Mouse (Mus musculus) intestine, embryonic 15.5 days (tissue): Measurements from ENCODE around the gene Gm20388. TPM values are rescaled to one million over a fixed set of nuclear protein-coding genes. Genes with fewer than 3 reads are reported as not detected.

Experiments used
- ATAC-seq: fragments of 200-750 bp; cut with Nextera tagmentation; 2 replicates; pipeline ENCODE4 v1.8.0; 2017; ENCODE audit warnings: moderate TSS enrichment, moderate library complexity
- H3K27ac ChIP-seq: fragments of 300-500 bp; sonication (generic); 2 replicates; pipeline ENCODE4 v1.5.1; 2015; ENCODE audit warnings: mild to moderate bottlenecking, inconsistent platforms
- H3K27me3 ChIP-seq: fragments of 300-500 bp; sonication (generic); replicated peaks from 2 replicates; pipeline ENCODE4 v1.6.1; 2015; ENCODE audit warnings: inconsistent platforms
- H3K36me3 ChIP-seq: fragments of 300-500 bp; sonication (generic); 2 replicates; pipeline ENCODE4 v1.6.1; 2015; ENCODE audit warnings: inconsistent platforms
- H3K4me1 ChIP-seq: fragments of 300-500 bp; sonication (generic); replicated peaks from 2 replicates; pipeline ENCODE4 v1.6.1; 2015; ENCODE audit warnings: inconsistent platforms
- H3K4me2 ChIP-seq: fragments of 300-500 bp; sonication (generic); replicated peaks from 2 replicates; pipeline ENCODE4 v1.6.1; 2015; ENCODE audit warnings: mild to moderate bottlenecking, inconsistent platforms
- H3K4me3 ChIP-seq: fragments of 300-500 bp; sonication (generic); replicated peaks from 2 replicates; pipeline ENCODE4 v1.5.1; 2015; ENCODE audit warnings: inconsistent platforms
- H3K9ac ChIP-seq: fragments of 300-500 bp; sonication (generic); 2 replicates; pipeline ENCODE4 v1.6.1; 2015; ENCODE audit warnings: inconsistent platforms
- H3K9me3 ChIP-seq: fragments of 300-500 bp; sonication (generic); 2 replicates; pipeline ENCODE4 v1.6.1; 2016; ENCODE audit warnings: inconsistent platforms
- WGBS: fragments of 180-500 bp; shearing (Covaris S2); methylation state at CpG from one replicate; pipeline ENCODE4 v1.1.7; 2015; 5-methylcytosine and 5-hydroxymethylcytosine counted together
- polyA plus RNA-seq: library from polyadenylated mRNA; unstranded; fragments of >200 nt; fragmentation: Nextera tagmentation; extraction: Ambion mirVana; gene quantifications from 2 replicates; pipeline ENCODE4 v1.2.1, GENCODE M21; 2015

Gm20388 gene
- polyA plus RNA-seq, 1 experiment from 2014 or later: not detected

GRCm38 (mm10) chr8:123710335-123710734 lies 3799.7 kb downstream of the Gm20388 start:
- H3K4me1 ChIP-seq: peaks cover 19% of the 10 kb centered on the region
- no peak overlapping the region for H3K9ac ChIP-seq
- no peak overlapping the region for H3K4me3 ChIP-seq
- H3K27me3 ChIP-seq: no peaks in the 10 kb centered on the region
- H3K27ac ChIP-seq: no peak overlapping the region
- H3K36me3 ChIP-seq: no peaks in the 10 kb centered on the region
- no peaks in the 10 kb centered on the region for H3K9me3 ChIP-seq
- WGBS: 78% methylated on average over 5 of the region's 5 CpGs
- H3K4me2 ChIP-seq: no peak overlapping the region
- ATAC-seq: no peak

DNA sequence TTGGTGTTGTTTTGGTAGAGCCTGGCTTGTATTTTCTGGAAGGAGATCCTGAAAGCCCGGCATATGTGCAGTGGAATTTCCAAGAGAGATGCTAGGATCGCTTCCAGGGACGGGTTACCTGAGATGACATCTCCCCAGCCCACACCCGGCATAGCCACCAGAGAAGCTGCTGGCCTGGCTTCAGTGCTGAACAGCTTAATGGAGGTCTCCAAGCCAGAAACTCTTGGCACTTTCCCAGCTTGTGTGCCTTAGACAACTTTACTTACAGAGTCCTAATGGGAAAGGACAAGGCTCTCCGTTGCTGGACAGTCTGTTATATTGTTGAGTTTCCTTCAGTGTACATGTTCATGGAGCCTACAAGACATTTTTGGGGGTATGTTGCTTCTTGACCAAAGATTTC lies 3803.8 kb downstream of the Gm20388 start:
- no peak overlapping the region for H3K9ac ChIP-seq
- H3K4me2 ChIP-seq: no peak overlapping the region
- 92% methylated on average over 5 of the region's 5 CpGs for WGBS
- H3K27ac ChIP-seq: no peak overlapping the region
- no peak for ATAC-seq
- H3K27me3 ChIP-seq: no peaks in the 10 kb centered on the region
- H3K36me3 ChIP-seq: no peaks in the 10 kb centered on the region
- H3K4me1 ChIP-seq: peaks cover 36% of the 10 kb centered on the region
- no peaks in the 10 kb centered on the region for H3K9me3 ChIP-seq
- no peak overlapping the region for H3K4me3 ChIP-seq

- Histone ChIP-seq H3K27me3 (no peaks in the 10 kb centered on the region), H3K4me2 (no peak overlapping the region), H3K4me1 (peaks cover 30% of the 10 kb centered on the region), H3K36me3 (no peaks in the 10 kb centered on the region), H3K9me3 (no peaks in the 10 kb centered on the region), H3K27ac (peak overlapping the region; percentile 71), H3K4me3 (no peak overlapping the region), H3K9ac (0 out of 2 replicates have a peak overlapping the region, but pooled peaks have one; percentile 5)
- ATAC-seq: peak; percentile 59
- WGBS: 44% methylated on average over 13 of the region's 13 CpGs
These were observed 3805.4 kb downstream of the Gm20388 start for GRCm38 (mm10) chr8:123715916-123716592.

DNA sequence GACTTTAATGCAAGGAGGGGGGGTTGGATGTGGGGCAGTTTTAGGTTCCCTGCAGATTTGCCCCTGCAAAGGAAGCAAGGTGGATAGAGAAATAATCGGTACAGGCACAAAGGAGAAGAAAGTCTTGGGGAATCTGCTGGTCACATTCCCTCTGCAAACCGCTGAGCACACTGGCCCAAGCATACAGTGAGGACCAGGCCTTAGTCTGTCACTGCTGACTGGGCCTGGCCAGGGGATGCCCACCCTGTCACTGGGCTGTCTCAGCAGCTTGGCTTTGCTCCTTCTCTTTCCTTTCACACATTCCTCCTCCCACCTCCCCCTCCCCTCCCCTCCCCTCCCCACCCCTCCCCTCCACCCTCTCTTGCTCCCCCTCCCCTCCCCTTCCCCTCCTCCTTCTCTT lies 3806.5 kb downstream of the Gm20388 start:
- peaks cover 30% of the 10 kb centered on the region for H3K4me1 ChIP-seq
- no peaks in the 10 kb centered on the region for H3K9me3 ChIP-seq
- 0 out of 2 replicates have a peak overlapping the region, but pooled peaks have one; percentile 71 for H3K27ac ChIP-seq
- H3K9ac ChIP-seq: no peak overlapping the region
- no peaks in the 10 kb centered on the region for H3K27me3 ChIP-seq
- ATAC-seq: no peak
- no peaks in the 10 kb centered on the region for H3K36me3 ChIP-seq
- WGBS: 52% methylated on average over 2 of the region's 2 CpGs
- H3K4me3 ChIP-seq: no peak overlapping the region
- H3K4me2 ChIP-seq: no peak overlapping the region

DNA sequence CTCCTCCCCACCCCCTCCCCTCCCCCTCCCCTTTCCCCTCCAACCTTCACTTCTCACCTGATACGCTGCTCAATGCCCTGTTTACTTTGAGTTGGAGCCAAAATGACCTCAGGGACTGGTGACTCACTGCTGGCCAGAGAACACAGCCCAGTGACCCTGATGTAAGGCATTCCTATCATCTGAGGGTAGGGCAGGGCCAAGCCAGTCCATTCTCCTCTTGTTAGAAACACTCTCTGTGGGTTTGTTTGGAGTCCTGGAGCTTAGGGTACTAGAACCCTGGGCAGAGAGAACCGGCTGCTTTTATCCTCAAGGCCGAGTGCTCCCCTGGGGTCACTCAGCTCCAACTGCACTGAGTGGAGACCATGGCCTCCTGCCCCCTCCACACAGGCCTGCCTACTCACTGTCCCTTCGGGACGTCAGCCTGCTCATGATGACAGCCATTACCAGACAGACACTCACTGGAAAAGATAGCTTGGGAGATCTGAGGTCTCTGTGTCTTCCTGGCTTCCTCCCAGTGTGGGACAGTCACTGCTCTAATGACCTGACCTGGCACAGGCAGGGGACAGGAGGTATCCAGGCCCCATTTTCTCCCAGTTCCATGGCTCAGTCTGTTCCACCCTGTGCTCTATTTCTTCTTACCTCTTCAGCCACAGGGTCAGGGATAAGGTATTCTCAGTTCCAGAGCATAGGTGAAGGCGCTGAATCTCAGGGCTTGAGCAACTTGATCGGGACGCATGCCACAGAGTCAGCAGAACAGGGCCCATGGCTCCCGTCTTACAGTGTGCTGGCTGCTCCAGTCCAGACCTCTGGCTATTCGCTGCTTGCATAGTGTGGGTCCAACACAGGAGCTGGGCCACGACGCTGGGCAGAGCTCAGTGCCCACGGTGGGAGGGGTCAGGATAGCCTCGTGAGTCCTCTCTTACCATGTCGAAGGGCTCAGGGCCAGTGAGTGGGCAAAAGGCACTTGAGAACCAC lies 3807.2 kb downstream of the Gm20388 start:
- Histone ChIP-seq H3K4me1 (peaks cover 30% of the 10 kb centered on the region), H3K9ac (no peak overlapping the region), H3K27me3 (no peaks in the 10 kb centered on the region), H3K4me3 (no peak overlapping the region), H3K4me2 (no peak overlapping the region), H3K36me3 (no peaks in the 10 kb centered on the region), H3K27ac (peak overlapping the region; percentile 51), H3K9me3 (no peaks in the 10 kb centered on the region)
- WGBS: 73% methylated on average over 14 of the region's 15 CpGs
- peak; percentile 47 for ATAC-seq

DNA sequence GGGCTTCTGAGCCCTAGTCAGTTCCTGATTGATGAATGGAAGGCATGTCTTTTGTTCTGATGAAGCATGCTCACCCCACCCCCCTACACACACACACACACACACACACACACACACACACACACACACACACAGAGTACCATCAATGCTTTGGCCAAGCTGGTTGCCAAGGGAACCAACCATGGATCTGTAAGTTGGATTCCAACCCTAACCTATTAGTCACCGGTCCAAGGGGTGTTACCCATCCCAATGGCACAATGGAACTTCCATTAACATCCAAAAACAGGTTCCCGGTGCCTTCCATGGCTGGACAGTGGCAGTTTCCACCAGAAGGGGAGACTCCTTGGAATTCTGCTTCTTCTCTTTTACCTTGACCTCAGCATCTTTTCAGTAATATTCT lies 3808.1 kb downstream of the Gm20388 start:
- no peak overlapping the region for H3K4me3 ChIP-seq
- 90% methylated on average over 2 of the region's 2 CpGs for WGBS
- ATAC-seq: no peak

GRCm38 (mm10) chr8:123719280-123719679 lies 3808.6 kb downstream of the Gm20388 start:
- Histone ChIP-seq H3K4me2 (no peak overlapping the region), H3K9ac (no peak overlapping the region), H3K9me3 (no peaks in the 10 kb centered on the region), H3K4me3 (no peak overlapping the region), H3K4me1 (peaks cover 30% of the 10 kb centered on the region), H3K27ac (no peak overlapping the region), H3K36me3 (no peaks in the 10 kb centered on the region), H3K27me3 (no peaks in the 10 kb centered on the region)
- 74% methylated on average over 6 of the region's 6 CpGs for WGBS
- ATAC-seq: no peak

More for the DNA sequence above, 3808.1 kb downstream of the Gm20388 start:
- Histone ChIP-seq H3K9me3 (no peaks in the 10 kb centered on the region), H3K4me1 (peaks cover 30% of the 10 kb centered on the region), H3K27ac (no peak overlapping the region), H3K9ac (no peak overlapping the region), H3K27me3 (no peaks in the 10 kb centered on the region), H3K36me3 (no peaks in the 10 kb centered on the region), H3K4me2 (no peak overlapping the region)

DNA sequence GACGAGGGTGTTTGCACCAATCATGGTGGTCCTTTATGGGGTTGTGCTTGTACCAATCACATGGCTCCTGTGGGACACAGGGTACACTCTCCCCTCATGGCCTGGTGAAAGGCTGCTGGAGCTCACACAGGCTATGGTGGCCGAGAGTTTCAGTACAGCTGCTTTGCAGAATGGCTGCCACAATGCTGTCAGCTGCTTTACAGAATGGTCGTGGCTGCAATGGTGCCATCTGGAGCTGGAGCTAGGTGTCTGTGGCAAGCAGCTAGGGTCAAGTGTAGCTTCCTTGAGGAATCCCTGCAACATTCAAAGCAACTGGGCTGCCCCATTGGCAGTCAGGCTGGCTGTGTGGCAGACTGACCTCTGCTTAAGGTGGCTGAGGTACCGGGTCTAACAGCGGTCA lies 3809.2 kb downstream of the Gm20388 start:
- no peaks in the 10 kb centered on the region for H3K9me3 ChIP-seq
- WGBS: 63% methylated on average over 5 of the region's 5 CpGs
- H3K9ac ChIP-seq: no peak overlapping the region
- no peak for ATAC-seq
- H3K27me3 ChIP-seq: no peaks in the 10 kb centered on the region
- H3K4me1 ChIP-seq: peaks cover 30% of the 10 kb centered on the region
- H3K4me2 ChIP-seq: no peak overlapping the region
- H3K4me3 ChIP-seq: no peak overlapping the region
- H3K27ac ChIP-seq: peak overlapping the region; percentile 38; the same call in 1 of the 2 replicates
- no peaks in the 10 kb centered on the region for H3K36me3 ChIP-seq

DNA sequence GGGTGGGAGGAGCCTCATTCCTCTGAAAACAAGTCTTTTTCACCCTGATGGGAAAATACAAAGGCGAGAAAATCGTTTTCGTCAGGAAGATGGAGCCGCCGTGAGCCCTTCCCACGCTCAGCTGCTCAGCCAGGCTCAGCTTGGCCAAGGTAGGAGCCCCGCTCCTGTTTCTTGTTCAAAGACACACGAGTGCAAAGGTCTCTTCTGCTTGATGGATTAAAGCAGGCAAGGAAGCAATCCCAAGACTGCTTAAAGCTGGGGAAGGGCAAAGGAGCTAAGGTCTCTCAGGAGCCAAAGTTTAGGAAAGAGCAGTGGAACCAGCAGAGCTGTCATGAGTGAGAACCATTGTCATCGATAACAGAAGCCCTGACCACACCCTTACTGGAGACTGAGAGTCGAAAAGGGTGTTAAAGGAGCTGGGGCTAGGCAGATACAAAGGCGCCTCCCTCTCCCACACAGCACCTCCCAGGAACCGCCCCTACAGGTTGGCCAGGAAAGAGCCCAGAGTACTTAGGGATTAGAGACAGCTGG lies 3809.9 kb downstream of the Gm20388 start:
- Histone ChIP-seq H3K9ac (no peak overlapping the region), H3K4me1 (peaks cover 27% of the 10 kb centered on the region), H3K4me2 (peak overlapping the region; percentile 13; the same call in 1 of the 2 replicates), H3K36me3 (no peaks in the 10 kb centered on the region), H3K4me3 (no peak overlapping the region), H3K27me3 (no peaks in the 10 kb centered on the region), H3K27ac (peak overlapping the region; percentile 38; the same call in 1 of the 2 replicates), H3K9me3 (no peaks in the 10 kb centered on the region)
- WGBS: 24% methylated on average over 12 of the region's 12 CpGs
- peak; percentile 90 for ATAC-seq

- WGBS: 81% methylated on average over 5 of the region's 5 CpGs
- Histone ChIP-seq H3K9me3 (no peaks in the 10 kb centered on the region), H3K27me3 (no peaks in the 10 kb centered on the region), H3K4me2 (no peak overlapping the region), H3K4me1 (peaks cover 11% of the 10 kb centered on the region; the same call in 1 of the 2 replicates), H3K4me3 (no peak overlapping the region), H3K36me3 (no peaks in the 10 kb centered on the region), H3K9ac (no peak overlapping the region), H3K27ac (no peak overlapping the region)
- no peak for ATAC-seq
These were observed 3811.6 kb downstream of the Gm20388 start for GRCm38 (mm10) chr8:123722245-123722644.

DNA sequence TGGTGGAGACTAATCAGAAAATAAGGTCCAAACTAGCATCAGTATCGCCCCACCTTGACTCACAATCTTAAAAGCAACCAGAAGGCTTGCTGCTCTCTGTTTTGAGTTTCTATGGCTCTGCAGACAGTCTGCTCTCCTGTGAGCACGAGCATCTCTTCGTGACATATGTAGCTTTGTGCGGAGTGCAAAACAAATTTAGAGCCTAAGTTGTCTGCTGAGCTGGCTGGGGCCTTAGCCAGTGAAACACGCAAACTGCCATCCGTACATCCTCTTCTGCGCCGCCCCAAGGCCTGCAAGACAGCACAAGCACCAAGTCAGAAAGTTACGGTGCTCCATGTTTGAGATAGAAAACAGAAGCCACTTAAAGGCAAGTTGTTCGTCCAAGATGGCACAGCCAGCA lies 3814.1 kb downstream of the Gm20388 start:
- Histone ChIP-seq H3K4me2 (no peak overlapping the region), H3K27me3 (no peaks in the 10 kb centered on the region; the same call in 1 of the 2 replicates), H3K4me3 (no peak overlapping the region), H3K4me1 (peaks cover 13% of the 10 kb centered on the region), H3K9me3 (no peaks in the 10 kb centered on the region), H3K9ac (no peak overlapping the region), H3K27ac (no peak overlapping the region), H3K36me3 (no peaks in the 10 kb centered on the region)
- no peak for ATAC-seq
- WGBS: 87% methylated on average over 10 of the region's 10 CpGs

DNA sequence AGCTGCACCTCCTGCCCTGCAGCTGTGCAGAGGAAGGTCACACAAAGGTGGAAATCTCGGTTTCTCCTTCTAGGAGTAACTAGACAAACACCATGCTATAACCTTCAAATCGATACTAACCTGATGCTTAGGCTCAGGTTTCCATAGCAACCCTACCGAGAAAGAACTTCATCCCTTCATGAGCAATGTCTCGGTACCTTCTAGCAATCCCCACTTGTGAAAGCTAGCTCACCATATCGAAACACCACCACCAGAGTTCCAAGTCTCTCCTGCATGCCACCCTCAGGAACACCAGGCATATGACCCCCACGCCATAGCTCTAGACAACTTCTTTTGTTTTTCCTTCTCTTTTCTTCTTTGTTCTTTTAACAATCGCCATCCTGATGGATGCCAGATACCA lies 3814.6 kb downstream of the Gm20388 start:
- 67% methylated on average over 7 of the region's 7 CpGs for WGBS
- Histone ChIP-seq H3K4me1 (peaks cover 17% of the 10 kb centered on the region), H3K27ac (no peak overlapping the region), H3K4me3 (no peak overlapping the region), H3K36me3 (no peaks in the 10 kb centered on the region), H3K9me3 (no peaks in the 10 kb centered on the region), H3K27me3 (no peaks in the 10 kb centered on the region; the same call in 1 of the 2 replicates), H3K4me2 (no peak overlapping the region), H3K9ac (no peak overlapping the region)
- no peak for ATAC-seq
